Mouse (Mus musculus) adrenal gland, adult (tissue): ENCODE results near the gene Patz1.

Experiments
- DNase-seq, 2 experiments: peaks; one replicate each; pipeline ENCODE4 v3.0.0; 2022 to 2023; ENCODE audit warnings: low spot score in 1 of 2; ENCODE audit not compliant: inconsistent age in 2 of 2

Gene Patz1

GRCm38 (mm10) chr11:3291311-3292061, 2.8 kb downstream of the Patz1 start:
- DNase-seq: peak in 1 of 2 experiments; percentile 82

DNA sequence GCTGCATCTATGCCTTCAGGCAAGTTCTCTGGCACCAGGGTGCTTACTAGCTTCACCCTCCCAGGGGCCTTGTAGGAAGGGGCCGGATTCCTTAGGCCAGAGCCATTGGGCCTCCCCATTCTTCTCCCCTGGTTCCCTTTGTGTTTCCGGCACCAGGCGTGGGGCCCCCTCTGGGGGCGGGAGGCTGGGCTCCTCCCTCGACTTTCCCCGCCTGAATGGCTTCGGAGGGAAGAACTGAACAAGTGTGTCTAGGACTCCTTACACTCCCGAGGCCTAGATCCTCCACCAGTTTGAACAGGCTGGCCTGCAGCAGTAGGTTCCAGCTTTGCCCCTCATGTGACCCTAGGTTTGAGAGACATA, 3.4 kb downstream of the Patz1 start:
- peak; percentile 53 to 80 for DNase-seq

DNA sequence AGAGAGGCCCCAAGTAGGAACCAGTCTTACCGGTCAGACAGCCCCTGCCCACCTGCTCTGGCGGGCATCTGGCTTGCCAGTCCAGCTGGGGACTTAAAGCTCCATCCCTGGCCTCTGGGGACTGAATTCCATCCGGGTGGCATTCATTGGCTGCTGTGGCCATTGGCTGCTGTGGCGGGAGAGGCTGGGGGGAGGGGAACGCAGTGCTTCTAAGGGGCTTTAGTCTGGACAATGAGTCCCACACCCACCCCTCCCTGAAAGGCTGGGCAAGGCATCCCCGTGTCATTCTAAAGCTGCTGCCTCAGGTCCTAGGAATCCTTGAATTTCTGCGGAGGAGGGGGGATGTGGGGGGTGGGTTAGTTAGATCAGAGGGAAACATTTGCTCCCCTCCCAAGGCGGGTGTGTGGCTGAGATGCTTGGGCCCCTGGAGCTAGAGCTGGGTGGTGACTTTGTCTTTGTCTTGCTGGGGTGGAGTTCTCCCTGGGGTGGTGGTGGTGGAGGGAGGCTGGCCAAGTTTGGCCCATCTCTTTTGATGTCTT, 4.1 kb downstream of the Patz1 start:
- DNase-seq: peak in 1 of 2 experiments; percentile 59

GRCm38 (mm10) chr11:3293361-3293760, 4.7 kb downstream of the Patz1 start:
- no peak for DNase-seq

GRCm38 (mm10) chr11:3294641-3295040, 6.0 kb downstream of the Patz1 start:
- no peak for DNase-seq

- DNase-seq: no peak
These were observed 7.4 kb downstream of the Patz1 start for GRCm38 (mm10) chr11:3296056-3296455.

DNA sequence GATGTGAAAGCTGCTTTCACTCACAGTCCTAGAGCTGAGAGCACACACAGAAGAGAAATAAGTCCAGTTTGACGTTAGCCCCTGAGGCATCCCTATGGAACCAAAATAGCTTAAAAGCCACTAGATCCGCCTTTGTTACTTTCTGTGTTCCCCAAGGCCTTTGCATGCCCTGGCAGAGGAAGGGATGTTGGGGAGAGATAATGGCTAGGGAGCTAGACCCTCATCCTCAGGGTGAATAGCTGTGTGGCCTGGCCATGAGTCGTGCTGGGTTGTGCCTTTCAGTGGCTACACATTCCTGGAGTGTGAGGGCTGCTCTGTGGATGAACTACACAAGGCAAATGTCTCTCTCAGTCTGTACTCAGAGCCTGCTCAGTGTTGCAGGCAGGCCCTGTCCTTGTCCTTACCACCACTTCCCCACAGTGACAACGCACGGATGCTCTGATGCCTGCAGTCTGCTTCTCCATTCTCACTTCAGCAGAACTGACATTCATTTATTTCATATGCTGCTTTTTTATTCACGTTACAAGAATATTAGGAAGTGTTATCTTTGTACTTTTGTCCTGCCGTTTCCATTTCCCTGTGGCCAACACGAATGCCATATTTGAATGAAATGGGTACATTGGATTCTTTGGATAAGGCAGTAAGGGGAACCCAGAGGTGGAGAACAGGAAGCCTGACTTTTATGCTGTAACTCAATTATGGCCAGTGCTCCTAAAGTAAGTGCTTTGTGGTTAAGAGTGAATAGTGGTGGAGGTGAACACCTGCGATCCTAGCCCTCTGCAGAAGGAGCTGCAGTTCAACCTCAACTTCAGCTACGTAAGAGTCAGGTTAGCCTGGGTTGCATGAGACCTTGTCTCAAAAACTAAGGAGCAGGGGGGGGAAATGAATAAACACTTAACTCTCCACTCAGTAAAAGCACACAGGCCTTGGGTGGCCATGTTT, 9.5 kb downstream of the Patz1 start:
- DNase-seq: no peak

GRCm38 (mm10) chr11:3298813-3299185, 10.1 kb downstream of the Patz1 start:
- DNase-seq: no peak

DNA sequence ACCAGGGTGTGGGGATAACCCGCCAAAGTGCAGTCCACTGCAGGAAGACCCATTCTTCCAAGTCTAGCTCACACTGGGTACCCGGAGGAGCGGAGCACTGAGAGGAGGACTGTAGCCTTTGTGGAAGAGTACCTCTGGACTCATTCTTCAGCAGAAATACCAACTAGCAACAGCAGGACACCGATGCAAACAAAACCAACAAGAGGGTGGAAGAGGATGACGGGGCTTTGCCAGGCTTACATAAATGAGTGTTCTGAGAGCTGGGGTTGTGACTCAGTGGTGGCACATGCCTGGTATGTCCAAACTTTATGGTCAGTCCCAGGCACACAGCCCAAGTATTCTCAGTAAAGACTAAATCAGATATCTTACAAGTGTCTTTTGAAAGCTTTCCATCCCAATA, 12.4 kb downstream of the Patz1 start:
- DNase-seq: no peak

- no peak for DNase-seq
These were observed 13.7 kb downstream of the Patz1 start for GRCm38 (mm10) chr11:3302385-3302784.

- DNase-seq: peak in 1 of 2 experiments; percentile 64
These were observed 14.1 kb downstream of the Patz1 start for GRCm38 (mm10) chr11:3302792-3303191.

GRCm38 (mm10) chr11:3305821-3306220, 17.1 kb downstream of the Patz1 start:
- no peak for DNase-seq

GRCm38 (mm10) chr11:3307875-3308274, 19.2 kb downstream of the Patz1 start:
- DNase-seq: no peak

GRCm38 (mm10) chr11:3309884-3310283, 21.2 kb downstream of the Patz1 start:
- DNase-seq: no peak

DNA sequence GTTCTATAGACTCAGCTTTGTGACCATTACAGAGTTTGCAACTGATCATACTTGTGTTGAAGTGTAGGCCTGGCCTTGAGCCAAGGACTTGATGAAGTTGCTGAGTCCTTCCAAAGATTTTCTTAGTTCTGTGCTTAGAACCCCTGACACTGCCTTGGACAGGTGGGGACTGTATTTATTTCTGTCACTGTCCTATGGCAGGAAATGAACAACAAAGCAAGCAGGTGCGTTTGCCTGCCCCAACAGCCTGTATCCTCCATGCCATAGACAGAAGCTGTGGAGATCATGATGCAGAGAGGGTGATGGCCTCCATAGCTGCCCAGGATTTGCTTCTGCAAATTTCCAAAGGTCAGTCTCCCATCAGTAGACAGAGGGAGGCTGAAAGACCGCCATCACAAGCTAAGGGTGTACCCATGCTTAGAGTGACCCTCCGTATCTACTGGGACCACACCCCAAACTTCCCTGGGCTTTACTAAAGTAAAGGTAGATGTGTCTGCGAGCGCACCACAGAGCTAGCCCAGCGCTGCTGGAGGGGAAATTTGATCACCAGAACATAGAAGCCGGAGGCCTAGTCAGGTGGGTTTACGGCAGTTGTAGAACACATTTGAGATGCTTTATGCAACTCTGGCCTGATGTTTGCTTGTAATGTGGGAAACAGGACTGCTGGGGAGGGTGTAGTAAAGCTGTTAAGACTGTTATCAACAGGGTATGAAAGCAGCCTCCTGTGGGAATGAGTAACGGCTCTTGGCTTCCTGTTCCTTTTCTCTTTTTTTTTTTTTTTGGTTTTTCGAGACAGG, 22.3 kb downstream of the Patz1 start:
- no peak for DNase-seq

GRCm38 (mm10) chr11:3311586-3312347, 23.1 kb downstream of the Patz1 start:
- DNase-seq: no peak

GRCm38 (mm10) chr11:3313294-3313693, 24.6 kb downstream of the Patz1 start:
- DNase-seq: no peak

GRCm38 (mm10) chr11:3314148-3314547, 25.5 kb downstream of the Patz1 start:
- DNase-seq: peak; percentile 70 to 91

GRCm38 (mm10) chr11:3318286-3318685, 29.6 kb downstream of the Patz1 start:
- DNase-seq: no peak

- no peak for DNase-seq
These were observed 39.6 kb downstream of the Patz1 start for GRCm38 (mm10) chr11:3328271-3328670.
